Mouse (Mus musculus) erythroblast, adult 5-6 weeks (primary cell): ENCODE data around the gene Nr5a2. TPM values are rescaled to one million over a fixed set of nuclear protein-coding genes. Genes with fewer than 3 reads are reported as not detected.

Experiments used
- ATAC-seq: replicated peaks from 2 replicates; pipeline ENCODE4 v1.8.0; 2016; ENCODE audit warnings: moderate number of reproducible peaks, mild to moderate bottlenecking, moderate TSS enrichment, inconsistent platforms; ENCODE audit not compliant: poor library complexity, low FRiP score, severe bottlenecking
- total RNA-seq, 2 experiments: library from RNA; stranded (forward) in 1 of 2; stranded (reverse) in 1 of 2; fragments of 150-400 nt in 1 of 2; fragments of 200-764, 138-1000 nt in 1 of 2; gene quantifications; 2 replicates each; pipeline versions ENCODE4 v1.2.3 to v1.2.4; 2015 to 2017; ENCODE audit warnings: low replicate concordance in 2 of 2

Gene Nr5a2
- total RNA-seq (2015; ENCODE audit: low replicate concordance) (not detected in 2 replicates), total RNA-seq (2017; ENCODE audit: low replicate concordance) (not detected in 2 replicates)

DNA sequence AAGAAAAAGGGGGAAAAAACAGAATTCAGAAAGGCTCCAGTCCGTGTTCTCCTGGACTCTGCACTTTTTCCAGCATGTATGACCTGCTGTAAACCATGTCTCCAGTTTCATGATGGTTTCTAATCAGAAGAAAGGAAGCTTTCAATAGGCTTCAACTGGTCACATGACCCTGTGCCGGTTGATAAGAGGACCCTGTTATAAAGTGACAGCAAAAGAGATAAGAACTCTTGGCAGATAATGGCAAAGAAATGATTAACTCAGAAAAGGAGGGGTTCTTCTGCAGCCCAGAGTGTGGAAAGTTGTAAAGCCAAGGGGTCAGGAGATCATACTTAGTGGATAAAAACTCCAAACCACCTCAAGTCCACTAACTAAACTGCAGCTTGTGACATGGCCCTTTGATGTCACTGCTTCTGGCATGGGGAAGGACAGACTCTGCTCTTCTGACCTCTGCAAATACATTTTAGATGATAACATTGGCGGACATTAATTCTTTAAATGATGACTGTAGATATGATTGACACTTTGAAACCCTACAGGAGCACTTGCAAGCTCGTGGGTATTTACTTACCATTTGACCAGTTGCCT, at the start of gene Nr5a2:
Nr5a2 (minus strand) TSS at position 21 of the 585 bp plus-strand sequence.
- ATAC-seq: no peak

DNA sequence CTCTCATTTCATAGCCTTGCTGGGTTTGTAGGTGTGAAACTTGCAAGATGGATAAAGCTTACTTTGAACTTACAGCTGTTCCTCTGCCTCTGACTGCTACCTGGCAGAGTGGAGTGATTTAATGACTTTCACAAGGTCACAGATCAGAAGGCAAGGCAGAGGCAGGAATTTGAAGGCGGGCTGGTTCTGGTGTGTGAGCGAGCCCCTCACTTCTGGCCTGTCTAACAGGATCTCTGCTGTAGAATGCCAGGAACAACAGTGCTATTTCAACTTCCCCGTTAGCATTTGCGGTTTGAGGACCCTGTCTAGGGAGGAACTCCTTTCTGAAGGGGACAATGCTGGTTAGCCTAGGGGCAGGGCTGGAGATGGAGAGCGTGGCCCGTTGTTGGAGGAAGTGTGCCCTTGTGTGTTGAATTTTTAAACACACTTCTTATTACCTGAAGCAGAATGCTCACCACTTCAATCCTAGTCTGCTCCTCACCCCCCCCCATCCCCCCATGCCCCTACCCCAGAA, 48.5 kb upstream of the Nr5a2 start:
- no peak for ATAC-seq

DNA sequence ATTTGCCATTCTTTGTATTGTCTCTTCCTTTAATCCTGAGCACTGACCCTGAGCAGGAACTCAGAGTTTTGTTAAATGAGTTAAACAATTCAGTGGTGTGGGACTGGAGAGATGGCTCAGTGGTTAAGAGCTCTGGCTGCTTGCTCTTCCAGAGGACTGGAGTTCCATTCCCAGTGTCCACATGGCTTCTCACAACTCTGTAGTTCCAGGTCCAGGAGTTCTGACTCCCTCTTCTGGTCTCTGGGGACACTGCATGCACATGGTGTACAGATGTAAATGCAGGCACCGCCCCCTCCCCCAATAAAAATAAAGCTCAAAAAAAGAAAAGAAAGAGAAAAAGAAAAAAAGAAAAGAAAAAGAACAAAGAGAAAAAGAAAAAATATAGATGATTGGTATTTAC, 43.6 kb upstream of the Nr5a2 start:
- ATAC-seq: no peak

DNA sequence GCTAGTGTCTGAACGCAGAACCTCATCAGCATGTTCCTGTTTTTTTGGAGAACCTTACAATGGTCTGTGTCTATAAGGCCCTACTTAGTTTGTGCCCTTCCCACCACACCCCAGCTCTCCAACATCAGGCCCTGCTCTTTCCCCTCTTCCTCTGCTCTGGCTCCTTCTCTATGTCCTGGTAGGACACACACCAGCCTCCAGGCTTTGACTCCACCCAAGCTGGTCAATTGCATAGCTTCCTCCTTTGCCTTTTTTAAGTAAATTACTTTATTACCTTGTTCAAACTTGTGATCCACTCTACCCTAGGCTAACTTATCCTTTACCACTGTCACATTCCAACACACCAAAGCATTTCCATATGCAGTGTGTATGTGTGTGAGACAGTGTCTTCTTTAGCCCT, 42.9 kb upstream of the Nr5a2 start:
- ATAC-seq: no peak

DNA sequence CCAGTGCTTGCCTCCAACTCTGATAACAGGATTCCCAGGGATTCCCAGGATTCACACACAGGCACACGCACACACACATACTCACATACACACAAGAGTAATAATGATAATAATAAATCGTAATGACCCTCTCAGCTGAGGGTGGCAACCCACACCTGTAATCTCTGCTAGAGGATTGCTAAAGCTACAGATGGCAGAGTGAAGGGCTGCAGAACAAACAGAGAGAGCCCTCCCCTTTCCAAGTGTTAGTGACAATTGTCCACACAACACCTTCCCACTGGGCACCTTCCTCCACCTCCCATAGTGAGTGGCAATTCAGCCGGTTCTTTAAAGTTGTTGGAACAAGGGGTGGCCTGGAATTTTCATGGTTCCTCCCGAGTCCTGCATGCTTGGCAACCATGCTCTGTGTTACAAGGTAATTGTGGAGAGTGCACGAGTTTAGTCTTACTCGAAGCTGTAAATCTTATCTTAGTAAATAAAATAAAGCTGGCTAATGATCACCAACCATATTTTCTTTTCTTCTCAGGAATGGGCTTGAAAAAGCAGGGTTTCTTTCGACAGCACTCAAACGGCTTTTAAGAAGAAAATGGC, 31.6 kb upstream of the Nr5a2 start:
- ATAC-seq: no peak

DNA sequence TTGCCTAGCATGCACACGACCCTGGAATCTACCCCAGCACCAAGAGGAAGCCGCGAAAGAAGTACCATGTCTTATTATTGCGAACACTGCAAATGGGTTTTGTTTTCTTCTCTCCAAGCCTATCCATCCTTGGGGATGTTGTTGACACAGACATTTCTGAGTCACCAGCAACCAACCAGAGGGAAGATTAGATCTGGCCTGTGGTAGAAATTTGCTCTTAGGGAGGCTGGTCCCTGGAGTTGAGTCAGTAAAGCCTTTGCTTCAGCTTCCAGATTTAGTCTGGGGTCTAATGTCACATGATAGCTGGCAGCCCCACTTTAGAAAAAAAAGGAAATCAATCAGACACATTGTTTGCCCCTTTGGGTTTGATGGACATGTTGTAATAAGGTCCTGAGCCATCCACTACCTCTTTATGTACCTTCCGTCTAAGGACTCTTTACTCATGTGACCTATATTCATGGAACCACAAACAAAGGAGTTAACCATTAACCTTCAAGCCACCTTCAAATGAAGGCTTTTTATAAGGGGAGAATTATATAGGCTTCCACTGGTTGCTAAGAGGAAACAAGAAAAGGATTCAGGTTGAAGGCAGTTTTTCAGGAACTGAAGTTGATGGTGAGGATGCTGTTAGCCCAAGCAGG, 20.1 kb upstream of the Nr5a2 start:
- no peak for ATAC-seq

DNA sequence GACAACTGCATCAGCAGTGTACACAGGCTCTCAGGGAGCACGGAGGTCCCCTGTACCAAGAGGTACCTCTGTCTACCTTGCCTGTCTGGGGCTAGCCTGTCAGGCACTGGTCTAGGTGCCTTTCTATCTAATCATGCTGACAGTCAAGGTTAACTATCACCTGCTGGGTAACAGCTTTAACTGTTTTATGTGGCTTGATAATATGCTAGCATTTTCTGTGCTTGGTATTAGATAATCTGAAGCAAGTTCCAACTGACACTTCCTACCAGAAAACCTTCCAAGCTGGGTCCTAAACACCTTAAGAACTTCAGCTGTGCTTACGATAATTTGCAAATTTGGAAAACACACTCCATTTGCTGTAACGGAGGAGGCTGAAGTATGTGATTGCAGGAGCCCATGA, 17.6 kb upstream of the Nr5a2 start:
- ATAC-seq: no peak

DNA sequence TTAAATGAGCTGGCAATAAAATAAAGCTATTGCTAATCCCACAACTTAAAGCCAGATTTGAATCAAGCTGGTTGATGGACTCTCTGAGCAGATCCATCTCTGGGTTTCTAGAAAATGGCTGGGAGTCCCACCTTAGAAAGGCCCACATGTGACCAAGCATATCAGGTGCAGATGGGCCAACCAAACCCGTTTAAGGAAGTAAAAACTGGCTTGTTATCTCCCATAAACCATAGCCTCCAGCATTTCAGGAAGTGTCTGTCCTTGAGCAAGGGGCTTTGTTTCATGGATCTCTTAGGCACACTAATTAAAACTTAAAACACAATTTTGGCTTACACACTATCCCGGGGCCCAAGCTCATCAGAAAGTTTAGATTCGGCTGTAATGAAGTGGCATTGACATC, 13.8 kb upstream of the Nr5a2 start:
- no peak for ATAC-seq

DNA sequence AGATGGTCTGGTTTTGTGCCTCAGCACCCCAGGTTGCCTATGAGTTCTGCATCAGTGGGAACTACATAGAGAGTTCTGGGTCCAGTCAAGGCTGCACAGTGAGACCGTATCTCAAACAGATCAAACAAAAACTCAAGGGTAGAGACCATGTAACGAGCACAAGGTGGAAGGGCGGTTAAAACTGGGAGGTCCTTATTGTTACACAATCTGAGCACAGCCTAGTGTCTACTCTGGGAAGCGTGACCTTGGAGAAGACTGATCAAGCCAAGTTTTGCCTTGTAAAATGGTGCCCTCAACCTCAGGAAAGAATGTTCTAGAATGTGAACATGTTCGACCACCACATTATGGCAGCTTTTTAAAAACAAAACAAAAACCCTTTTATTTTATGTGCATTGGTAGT, 12.8 kb upstream of the Nr5a2 start:
- no peak for ATAC-seq

DNA sequence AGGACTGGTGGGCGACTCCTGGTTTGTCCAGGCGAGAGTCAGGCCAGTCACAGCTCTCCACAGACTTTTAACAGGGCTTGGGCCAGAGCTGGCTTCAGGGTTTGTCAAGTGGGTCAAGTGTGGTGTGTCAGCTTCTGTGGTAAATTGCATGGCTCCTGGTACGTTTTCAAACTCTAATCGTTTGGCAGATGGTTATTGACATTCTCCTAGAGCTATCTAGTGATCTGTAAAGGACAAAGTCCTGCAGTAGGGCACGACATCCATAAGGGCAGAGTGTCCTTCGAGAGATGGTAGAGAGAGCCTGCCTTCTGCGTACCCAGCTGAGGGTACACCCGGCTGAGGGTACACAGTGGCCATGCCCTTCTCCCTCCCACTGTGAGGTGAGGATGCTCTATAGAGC, 10.7 kb upstream of the Nr5a2 start:
- no peak for ATAC-seq

DNA sequence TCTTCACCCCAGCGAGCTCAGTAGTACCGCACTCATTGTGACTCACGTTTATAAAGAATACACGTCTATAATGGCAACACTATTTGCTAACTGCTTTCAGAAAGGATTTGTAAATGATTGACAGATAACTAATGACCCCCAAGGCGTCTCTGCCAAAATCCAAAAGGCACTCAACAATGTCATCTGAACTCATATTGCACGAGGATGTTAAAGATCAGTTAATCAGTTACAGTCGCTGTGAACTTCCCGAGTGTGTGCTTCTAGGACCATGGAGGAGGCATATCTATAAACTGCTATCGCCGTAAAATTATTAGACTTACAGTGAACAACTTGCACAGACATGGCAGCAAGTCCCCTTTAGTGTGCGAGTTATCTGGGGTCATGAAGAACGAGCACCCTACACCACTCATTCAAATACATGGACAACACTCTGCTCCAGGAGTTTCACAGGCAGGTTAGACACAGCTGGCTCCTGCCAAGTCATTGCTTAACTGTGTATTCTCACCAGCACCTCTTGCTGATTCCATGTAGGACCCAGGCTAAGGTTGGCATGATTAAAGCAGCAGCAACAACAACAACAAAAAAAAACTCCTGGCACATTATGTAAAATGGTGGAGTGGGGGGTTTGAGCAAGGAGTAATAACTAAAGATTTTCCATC, 6.6 kb upstream of the Nr5a2 start:
- ATAC-seq: no peak

DNA sequence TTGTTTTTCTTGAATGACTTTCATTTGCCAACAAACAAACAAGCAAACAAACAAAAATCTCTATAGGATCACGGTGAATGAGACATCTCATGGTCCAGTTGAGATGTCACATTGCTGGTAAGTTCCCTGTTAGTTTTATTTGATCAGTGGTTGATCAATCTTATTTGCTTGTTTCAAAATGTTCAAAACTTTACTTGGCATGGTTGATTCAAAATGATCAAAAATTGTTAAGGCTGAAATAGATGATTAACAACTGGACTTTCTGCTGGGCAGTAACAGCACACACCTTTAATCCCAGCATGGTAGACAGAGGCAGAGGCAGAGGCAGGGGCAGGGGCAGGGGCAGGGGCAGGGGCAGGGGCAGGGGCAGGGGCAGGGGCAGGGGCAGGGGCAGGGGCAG, 757 bp downstream of the Nr5a2 start:
- ATAC-seq: no peak

DNA sequence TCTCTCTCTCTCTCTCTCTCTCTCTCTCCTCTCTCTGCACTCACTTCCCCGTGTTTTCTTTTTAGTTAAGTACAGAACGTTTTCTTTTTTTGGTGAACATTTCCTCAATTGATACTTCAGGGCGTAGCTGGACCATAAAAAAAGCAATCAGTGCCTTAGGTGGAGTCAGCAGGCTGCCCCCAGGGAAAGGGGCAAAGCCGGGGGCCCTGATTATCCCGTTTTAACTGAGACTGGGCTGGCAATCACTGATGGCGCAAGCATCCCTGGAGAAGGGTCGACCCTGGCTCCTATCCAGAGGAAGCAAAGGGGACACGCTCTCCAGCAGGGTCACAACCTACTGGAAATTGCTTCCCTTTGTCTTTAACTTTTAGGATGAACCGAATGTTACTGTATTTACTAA, 1.6 kb downstream of the Nr5a2 start:
- no peak for ATAC-seq

DNA sequence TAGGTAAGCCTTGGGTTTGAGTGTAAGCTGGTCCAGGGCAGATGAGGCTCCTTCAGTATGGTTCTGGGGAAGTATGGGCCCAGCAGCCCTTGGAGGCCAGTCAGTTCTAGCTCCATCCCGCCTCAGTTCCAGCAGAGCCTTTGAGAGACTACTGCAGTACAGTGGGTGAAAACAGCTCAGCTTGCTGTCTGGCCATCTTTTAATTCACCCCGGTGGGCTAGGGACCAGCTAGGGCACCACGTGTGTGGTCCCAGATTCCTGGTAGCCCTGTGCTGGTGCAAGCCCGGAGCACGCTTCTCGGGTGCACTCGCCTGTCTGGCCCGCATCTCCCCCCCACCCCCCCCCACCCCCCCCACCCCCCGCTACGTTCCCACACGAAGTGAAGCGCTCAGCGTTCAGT, 2.1 kb downstream of the Nr5a2 start:
- ATAC-seq: no peak

DNA sequence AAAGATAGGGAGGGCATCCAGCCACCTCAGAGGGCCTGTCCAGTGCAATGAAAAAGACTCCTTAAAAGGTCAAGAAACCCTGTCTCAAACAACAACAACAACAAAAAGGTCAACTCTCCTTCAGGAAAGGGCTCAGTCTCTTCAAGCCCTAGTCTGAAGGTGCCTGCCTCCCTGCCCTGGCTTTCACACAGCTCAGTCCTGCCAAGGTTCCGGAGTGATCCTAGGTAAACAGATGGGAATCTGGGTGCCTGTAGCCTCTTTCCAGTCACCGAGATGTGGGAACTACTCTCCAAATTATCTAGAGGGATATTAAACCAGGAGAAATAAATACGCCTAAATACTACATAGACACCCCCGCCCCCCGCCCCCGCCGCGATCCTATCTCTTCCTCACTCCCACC, 2.6 kb downstream of the Nr5a2 start:
- ATAC-seq: no peak

DNA sequence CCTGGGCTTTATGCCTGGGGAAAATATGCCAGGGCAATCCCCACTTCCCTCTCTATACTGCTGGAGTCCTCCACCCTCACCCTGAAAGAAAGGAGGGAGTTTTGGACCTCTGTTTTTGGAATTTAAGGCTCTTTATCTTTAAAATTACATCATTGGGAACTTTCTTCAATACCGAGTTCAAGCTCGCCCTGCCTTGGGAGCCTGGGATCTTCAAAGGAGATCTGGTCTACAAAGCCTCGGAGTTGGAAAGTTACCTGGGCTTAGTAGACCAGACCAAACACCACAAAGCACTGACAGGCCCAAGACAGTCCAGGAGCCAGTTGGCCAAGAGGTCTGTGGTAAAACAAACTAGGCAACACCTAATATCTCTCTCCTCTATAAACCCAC, 6.1 kb downstream of the Nr5a2 start:
- no peak for ATAC-seq

DNA sequence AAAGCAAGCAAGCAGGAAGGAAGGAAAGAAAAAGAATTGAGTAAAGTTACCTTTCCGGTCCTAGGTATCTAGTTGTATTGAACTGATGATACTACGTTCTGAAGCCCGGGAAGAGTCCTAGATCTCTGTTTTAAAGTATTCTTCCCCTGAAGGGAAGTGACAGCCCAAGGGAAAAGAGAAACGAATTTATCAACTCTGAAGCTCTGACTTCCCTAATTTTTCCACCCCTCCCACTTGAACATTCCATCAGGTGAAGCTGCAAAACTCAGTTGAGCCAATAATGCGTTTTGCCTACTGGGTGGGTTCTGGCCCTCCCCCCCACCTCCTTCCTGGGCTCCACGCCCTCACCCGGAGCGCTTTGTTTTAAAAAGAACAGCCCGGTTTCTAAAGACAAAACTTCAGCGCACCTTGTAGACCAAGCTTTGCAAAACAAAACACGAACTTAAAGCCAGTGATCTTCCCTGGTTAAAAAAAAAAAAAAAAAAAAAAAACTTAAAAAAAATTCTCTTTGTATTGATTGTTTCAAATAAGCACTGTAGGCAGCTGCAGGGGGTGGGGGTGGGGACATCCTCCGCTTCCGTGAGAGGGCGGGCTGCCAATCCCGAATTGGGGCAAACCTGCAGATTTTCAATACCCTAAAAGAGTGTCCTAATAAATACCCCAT, 6.7 kb downstream of the Nr5a2 start:
- no peak for ATAC-seq

DNA sequence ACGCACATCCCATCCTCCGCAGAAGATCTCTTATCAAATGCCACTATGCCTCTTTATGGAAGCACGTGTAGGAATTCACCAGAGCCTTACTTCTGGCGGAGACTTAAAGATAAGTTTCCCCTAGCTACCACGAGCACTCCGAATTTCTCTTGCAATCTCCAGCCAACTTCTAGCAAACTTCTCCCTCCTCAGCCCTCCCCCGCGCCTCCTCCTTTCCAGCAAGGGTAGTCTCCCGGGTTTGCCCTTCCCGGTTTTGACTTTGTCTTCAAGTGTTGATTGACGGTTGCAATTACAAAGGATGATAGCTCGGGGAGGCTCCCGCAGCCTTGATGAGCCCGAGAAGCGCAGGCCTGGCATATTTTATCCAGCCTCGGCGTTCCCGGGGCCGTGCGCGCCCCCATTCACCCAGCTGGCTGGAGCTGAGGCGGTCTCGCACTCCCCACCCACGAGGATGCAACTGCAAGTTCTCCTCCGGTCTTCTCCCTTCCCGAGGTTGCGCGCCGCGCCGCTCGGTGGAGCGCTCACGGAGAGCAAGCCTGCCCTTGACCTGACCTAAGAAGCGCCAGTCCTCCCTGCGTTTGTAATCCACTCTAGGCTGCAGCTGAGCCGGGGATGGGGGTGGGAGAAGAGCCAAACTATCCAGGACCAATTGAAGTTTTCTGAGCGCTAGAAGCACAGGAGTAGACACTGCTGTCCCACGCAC, 7.5 kb downstream of the Nr5a2 start:
- no peak for ATAC-seq

DNA sequence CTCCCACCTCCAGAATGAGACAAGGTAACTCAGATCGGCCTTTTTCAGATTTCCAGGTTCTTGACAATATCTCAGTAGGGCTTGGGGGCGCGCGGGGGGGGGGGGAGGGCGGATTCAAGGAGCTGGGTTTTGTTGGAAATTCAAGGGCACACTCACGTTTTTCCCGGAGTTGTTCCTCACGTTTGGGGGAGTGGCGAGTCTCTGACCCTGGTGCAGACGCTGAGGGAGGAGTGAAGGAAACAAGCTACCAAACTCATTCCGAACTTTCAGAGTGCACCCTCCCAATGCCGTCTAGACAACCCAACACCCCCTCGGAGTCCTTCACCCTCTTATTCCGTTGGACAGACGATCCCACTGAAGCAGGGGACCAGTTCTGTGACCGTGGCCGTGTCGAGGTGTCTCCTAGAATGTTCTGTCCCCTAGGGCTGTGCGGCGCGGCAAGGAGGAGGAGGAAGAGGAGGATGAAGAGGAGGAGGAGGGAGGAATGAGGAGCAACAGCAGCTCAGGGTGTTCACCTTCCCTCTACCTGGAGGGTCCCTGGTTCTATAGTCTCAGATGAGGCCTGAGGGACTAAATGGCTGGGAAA, 8.2 kb downstream of the Nr5a2 start:
- no peak for ATAC-seq
